Mouse (Mus musculus): ENCODE measurements around the gene Crebrf. TPM values are rescaled to one million over a fixed set of nuclear protein-coding genes. Genes with fewer than 3 reads are reported as not detected.

Gene Crebrf
- polyA plus RNA-seq, 1 experiment from 2014 or later = 5.9 TPM

DNA sequence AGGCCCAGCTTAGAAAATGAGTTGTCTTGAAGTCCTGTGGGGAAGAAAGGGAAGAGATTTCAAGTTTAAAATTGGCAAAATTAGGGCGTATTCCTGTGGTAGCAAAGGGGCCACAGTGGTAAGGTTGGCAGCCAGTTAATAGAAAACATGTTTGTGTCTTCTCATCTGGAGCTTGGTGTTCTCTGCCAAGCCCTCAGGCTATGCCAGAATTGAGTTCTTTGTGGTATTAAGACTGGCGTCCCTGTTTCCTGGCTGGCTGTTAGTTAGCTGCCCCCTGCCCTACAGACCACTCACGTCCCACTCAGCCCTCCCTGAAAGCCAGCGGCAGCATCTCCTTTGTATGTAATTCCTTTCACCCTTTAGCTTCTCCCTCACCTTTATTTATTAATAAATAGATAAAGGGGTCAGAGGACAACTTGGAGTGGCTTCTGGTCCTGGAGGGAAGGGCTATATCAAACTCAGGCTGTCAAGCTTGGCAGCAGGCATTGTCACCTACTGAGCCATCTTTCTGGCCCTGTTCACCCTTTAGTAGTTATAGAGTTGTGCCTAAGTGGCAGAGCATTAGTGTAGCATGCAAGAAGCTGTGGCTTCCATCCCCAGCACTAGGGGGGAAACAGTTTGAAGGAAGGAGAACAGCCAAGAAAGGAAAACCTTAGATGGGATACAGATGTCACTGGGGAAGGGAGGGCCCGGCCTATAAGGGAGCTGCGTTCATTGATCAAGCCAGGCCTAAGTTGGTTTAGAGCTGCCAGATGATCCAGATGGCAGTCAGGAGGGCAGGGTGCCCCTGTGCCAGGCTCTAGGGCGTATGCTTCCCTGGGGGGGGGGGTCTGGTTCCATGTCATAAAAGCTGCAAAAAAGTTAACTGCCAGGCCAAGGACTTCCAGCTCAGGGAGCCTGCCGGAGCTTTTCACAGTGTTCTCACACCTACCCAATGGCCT lies 26.4 kb upstream of the Crebrf start:
- WGBS (ENCODE audit: insufficient replicate concordance) = 72% methylated on average over 8 of the region's 8 CpGs
- H3K4me2 ChIP-seq (ENCODE audit: low read depth, low read length) = no peak overlapping the region
- ATAC-seq (ENCODE audit: low read depth) = no peak
- no peak overlapping the region for H3K27ac ChIP-seq (ENCODE audit: low read length)
- peaks cover 11% of the 10 kb centered on the region for H3K4me1 ChIP-seq (ENCODE audit: control insufficient read depth, low read depth, low read length)
- peaks cover 2% of the 10 kb centered on the region; the same call in 1 of the 2 replicates for H3K36me3 ChIP-seq (ENCODE audit: control insufficient read depth, insufficient read depth)
- H3K4me3 ChIP-seq (ENCODE audit: low read depth, low read length) = no peak overlapping the region
- H3K9ac ChIP-seq (ENCODE audit: low read depth, low read length) = no peak overlapping the region
- no peaks in the 10 kb centered on the region for H3K27me3 ChIP-seq (ENCODE audit: control insufficient read depth, insufficient read depth, low read depth, low read length)
- no peaks in the 10 kb centered on the region for H3K9me3 ChIP-seq (replicated peaks; ENCODE audit: control insufficient read depth, low read length)

DNA sequence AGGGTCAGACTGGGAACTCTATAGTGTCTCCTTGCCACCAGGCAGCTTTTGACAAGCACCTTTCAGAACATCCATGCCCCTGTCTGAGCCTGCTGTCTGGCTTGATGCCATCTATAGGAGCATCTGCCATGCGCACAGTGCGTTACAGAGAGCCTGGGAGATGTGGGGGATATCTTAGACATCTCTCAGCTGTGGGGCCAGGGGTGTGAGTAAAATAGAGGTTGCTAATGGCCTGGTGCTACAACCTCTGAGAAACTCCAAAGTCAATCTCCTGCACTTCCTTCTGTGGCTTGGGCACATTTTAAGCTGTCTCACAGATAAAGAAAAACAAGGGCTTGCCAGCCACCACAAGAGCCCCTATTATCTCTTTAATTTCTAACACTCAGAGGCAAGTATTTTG lies 25.6 kb upstream of the Crebrf start:
- no peak for ATAC-seq (ENCODE audit: low read depth)
- WGBS (ENCODE audit: insufficient replicate concordance) = 31% methylated on average over 2 of the region's 2 CpGs

DNA sequence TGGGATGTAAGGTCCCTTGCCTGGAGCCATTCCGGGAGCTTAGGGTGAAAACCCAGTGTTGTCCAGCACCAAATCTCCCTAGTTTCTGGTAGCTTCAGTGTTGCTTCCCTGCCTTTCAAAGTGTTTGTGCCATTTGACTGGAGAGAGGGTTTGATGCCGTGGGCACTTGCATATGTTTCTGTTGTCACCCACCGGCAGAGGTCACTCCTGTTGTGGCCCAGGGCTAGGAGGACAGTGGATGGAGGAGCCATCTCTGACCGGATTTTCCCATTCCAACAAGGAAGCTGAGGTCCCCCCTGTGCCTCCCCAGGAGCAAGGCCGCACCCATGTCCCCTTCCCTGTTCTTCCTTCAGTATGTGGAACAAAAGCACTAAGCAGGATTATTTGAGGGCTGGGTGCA lies 25.2 kb upstream of the Crebrf start:
- Histone ChIP-seq H3K9ac (ENCODE audit: low read depth, low read length) (no peak overlapping the region), H3K36me3 (ENCODE audit: control insufficient read depth, insufficient read depth) (peaks cover 1% of the 10 kb centered on the region; the same call in 1 of the 2 replicates), H3K9me3 (replicated peaks; ENCODE audit: control insufficient read depth, low read length) (no peaks in the 10 kb centered on the region), H3K4me2 (ENCODE audit: low read depth, low read length) (no peak overlapping the region), H3K4me3 (ENCODE audit: low read depth, low read length) (no peak overlapping the region), H3K27ac (ENCODE audit: low read length) (no peak overlapping the region), H3K4me1 (ENCODE audit: control insufficient read depth, low read depth, low read length) (peaks cover 11% of the 10 kb centered on the region), H3K27me3 (ENCODE audit: control insufficient read depth, insufficient read depth, low read depth, low read length) (no peaks in the 10 kb centered on the region)
- WGBS (ENCODE audit: insufficient replicate concordance) = 69% methylated on average over 5 of the region's 5 CpGs
- no peak for ATAC-seq (ENCODE audit: low read depth)

More for the DNA sequence above, 25.6 kb upstream of the Crebrf start:
- Histone ChIP-seq H3K27ac (ENCODE audit: low read length) (no peak overlapping the region), H3K4me3 (ENCODE audit: low read depth, low read length) (no peak overlapping the region), H3K9ac (ENCODE audit: low read depth, low read length) (no peak overlapping the region), H3K9me3 (replicated peaks; ENCODE audit: control insufficient read depth, low read length) (no peaks in the 10 kb centered on the region), H3K27me3 (ENCODE audit: control insufficient read depth, insufficient read depth, low read depth, low read length) (no peaks in the 10 kb centered on the region), H3K4me2 (ENCODE audit: low read depth, low read length) (no peak overlapping the region), H3K4me1 (ENCODE audit: control insufficient read depth, low read depth, low read length) (peaks cover 11% of the 10 kb centered on the region), H3K36me3 (ENCODE audit: control insufficient read depth, insufficient read depth) (no peaks in the 10 kb centered on the region)

DNA sequence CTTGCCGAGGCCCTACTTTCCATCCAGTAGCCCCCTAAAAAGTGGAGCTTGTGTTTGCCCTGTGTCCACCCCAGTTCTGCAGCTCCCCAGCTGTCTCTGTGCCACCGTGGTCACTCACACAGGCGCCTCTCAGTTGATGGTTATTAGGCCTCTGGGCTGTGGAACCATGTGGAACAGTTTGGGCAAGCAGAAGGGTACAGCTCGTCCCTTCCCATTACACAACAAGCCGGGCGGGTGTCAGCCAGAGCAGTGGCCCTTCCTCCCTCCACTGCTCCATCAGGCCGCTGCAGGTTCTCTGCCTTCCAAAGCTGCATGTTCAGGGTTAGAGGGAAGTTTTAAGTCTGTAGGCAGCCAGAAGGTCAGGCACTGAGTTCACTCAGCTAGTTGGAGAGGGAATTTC lies 24.3 kb upstream of the Crebrf start:
- WGBS (ENCODE audit: insufficient replicate concordance) = 73% methylated on average over 7 of the region's 7 CpGs

DNA sequence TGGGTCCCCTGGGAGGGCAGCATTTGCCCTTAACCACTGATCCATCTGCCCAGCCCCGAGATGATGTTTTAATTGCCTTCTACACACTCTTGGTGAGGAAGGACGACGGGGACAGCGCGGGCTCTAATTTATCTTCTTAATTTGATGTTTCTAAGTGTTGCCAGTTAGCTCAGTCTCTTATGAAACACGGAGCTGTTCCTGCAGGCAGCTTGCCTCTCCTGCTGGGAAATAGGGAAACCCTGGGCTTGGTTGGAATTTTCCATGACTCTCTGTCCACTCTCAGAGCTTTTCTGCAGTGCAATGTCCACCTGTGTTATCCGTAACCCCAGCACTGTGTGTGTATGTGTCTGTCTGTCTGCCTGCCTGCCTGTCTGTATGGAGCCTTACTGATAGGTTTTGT lies 22.0 kb upstream of the Crebrf start:
- H3K9ac ChIP-seq (ENCODE audit: low read depth, low read length) = no peak overlapping the region
- H3K36me3 ChIP-seq (ENCODE audit: control insufficient read depth, insufficient read depth) = peaks cover 8% of the 10 kb centered on the region
- no peaks in the 10 kb centered on the region for H3K9me3 ChIP-seq (replicated peaks; ENCODE audit: control insufficient read depth, low read length)
- peak; percentile 21; the same call in 1 of the 2 replicates for ATAC-seq (ENCODE audit: low read depth)
- WGBS (ENCODE audit: insufficient replicate concordance) = 75% methylated on average over 7 of the region's 7 CpGs
- H3K27me3 ChIP-seq (ENCODE audit: control insufficient read depth, insufficient read depth, low read depth, low read length) = no peaks in the 10 kb centered on the region
- H3K27ac ChIP-seq (ENCODE audit: low read length) = no peak overlapping the region
- H3K4me2 ChIP-seq (ENCODE audit: low read depth, low read length) = no peak overlapping the region
- peaks cover 6% of the 10 kb centered on the region for H3K4me1 ChIP-seq (ENCODE audit: control insufficient read depth, low read depth, low read length)
- H3K4me3 ChIP-seq (ENCODE audit: low read depth, low read length) = no peak overlapping the region

More for the DNA sequence above, 24.3 kb upstream of the Crebrf start:
- Histone ChIP-seq H3K36me3 (ENCODE audit: control insufficient read depth, insufficient read depth) (peaks cover 5% of the 10 kb centered on the region), H3K4me3 (ENCODE audit: low read depth, low read length) (no peak overlapping the region), H3K9ac (ENCODE audit: low read depth, low read length) (no peak overlapping the region), H3K27me3 (ENCODE audit: control insufficient read depth, insufficient read depth, low read depth, low read length) (no peaks in the 10 kb centered on the region), H3K4me1 (ENCODE audit: control insufficient read depth, low read depth, low read length) (peaks cover 11% of the 10 kb centered on the region), H3K4me2 (ENCODE audit: low read depth, low read length) (no peak overlapping the region), H3K9me3 (replicated peaks; ENCODE audit: control insufficient read depth, low read length) (no peaks in the 10 kb centered on the region), H3K27ac (ENCODE audit: low read length) (no peak overlapping the region)
- ATAC-seq (ENCODE audit: low read depth) = 0 out of 2 replicates have a peak, but pooled peaks have one; percentile 13

DNA sequence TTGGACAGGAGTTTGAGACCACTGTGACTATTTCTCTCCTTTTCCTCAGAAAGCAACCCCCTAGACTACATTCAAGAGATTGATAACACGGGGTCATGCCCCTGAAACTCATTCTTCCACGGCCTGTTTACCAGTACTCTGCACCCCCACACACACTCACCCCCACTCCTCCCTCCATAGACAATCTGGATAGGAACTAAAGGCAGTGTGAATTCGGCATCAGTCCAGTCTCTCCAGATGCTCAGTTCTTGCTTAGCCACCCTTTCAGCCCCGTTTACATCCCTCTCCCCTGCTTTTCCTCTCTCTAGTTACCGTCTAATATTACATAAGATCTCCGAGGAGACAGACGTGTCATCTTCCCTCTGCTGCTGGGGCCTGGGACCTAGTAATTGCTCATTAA lies 21.3 kb upstream of the Crebrf start:
- Histone ChIP-seq H3K36me3 (ENCODE audit: control insufficient read depth, insufficient read depth) (peaks cover 16% of the 10 kb centered on the region), H3K4me2 (ENCODE audit: low read depth, low read length) (no peak overlapping the region), H3K27me3 (ENCODE audit: control insufficient read depth, insufficient read depth, low read depth, low read length) (no peaks in the 10 kb centered on the region), H3K27ac (ENCODE audit: low read length) (no peak overlapping the region), H3K4me3 (ENCODE audit: low read depth, low read length) (no peak overlapping the region), H3K9ac (ENCODE audit: low read depth, low read length) (no peak overlapping the region), H3K9me3 (replicated peaks; ENCODE audit: control insufficient read depth, low read length) (no peaks in the 10 kb centered on the region), H3K4me1 (ENCODE audit: control insufficient read depth, low read depth, low read length) (peaks cover 6% of the 10 kb centered on the region)
- no peak for ATAC-seq (ENCODE audit: low read depth)
- 67% methylated on average over 7 of the region's 7 CpGs for WGBS (ENCODE audit: insufficient replicate concordance)

DNA sequence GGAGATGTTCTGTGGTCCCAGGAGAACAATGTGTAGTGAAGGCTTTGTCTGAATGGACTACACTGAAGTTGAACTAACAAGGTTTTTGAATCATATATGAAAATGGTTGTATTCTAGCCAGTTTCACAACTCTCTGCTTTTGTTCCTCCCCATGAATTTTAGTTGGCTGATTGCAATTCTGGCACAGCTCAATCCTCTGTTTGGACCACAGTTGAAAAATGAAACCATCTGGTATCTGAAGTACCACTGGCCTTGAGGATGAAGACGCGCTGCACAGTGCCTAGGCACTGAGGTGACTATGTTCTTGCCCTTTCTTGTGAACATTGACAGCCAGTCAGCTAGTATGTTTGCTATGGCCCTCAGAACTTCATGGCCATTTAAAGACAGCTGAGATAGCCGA lies 20.3 kb upstream of the Crebrf start:
- WGBS (ENCODE audit: insufficient replicate concordance) = 89% methylated on average over 3 of the region's 3 CpGs
- Histone ChIP-seq H3K27ac (ENCODE audit: low read length) (no peak overlapping the region), H3K4me2 (ENCODE audit: low read depth, low read length) (no peak overlapping the region), H3K36me3 (ENCODE audit: control insufficient read depth, insufficient read depth) (peaks cover 25% of the 10 kb centered on the region), H3K27me3 (ENCODE audit: control insufficient read depth, insufficient read depth, low read depth, low read length) (no peaks in the 10 kb centered on the region), H3K9me3 (replicated peaks; ENCODE audit: control insufficient read depth, low read length) (no peaks in the 10 kb centered on the region), H3K9ac (ENCODE audit: low read depth, low read length) (no peak overlapping the region), H3K4me3 (ENCODE audit: low read depth, low read length) (no peak overlapping the region), H3K4me1 (ENCODE audit: control insufficient read depth, low read depth, low read length) (peaks cover 2% of the 10 kb centered on the region; the same call in 1 of the 2 replicates)
- no peak for ATAC-seq (ENCODE audit: low read depth)

DNA sequence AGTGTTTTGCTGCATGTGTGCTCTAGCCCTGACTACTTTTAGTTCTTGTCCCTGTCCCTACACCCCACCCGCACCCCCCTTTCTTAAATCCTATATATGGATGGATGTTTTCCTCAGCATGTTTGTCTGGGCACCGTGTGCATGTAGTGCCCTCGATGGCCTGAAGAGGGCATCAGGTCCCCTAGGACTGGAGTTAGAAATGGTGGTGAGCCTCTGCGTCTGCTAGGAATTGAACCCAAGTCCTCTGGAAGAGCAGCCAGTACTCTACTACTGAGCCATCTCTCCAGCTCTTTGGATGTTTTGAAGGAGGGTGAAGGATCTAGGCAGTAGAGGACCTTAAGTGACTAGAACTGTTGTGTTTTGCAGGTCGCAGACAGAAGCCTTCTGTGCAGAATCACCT lies 16.6 kb upstream of the Crebrf start:
- no peaks in the 10 kb centered on the region for H3K9me3 ChIP-seq (replicated peaks; ENCODE audit: control insufficient read depth, low read length)
- ATAC-seq (ENCODE audit: low read depth) = no peak
- H3K4me2 ChIP-seq (ENCODE audit: low read depth, low read length) = no peak overlapping the region
- 70% methylated on average over 5 of the region's 5 CpGs for WGBS (ENCODE audit: insufficient replicate concordance)
- H3K4me3 ChIP-seq (ENCODE audit: low read depth, low read length) = no peak overlapping the region
- H3K36me3 ChIP-seq (ENCODE audit: control insufficient read depth, insufficient read depth) = peaks cover 25% of the 10 kb centered on the region
- H3K27me3 ChIP-seq (ENCODE audit: control insufficient read depth, insufficient read depth, low read depth, low read length) = no peaks in the 10 kb centered on the region
- peaks cover 4% of the 10 kb centered on the region for H3K4me1 ChIP-seq (ENCODE audit: control insufficient read depth, low read depth, low read length)
- no peak overlapping the region for H3K9ac ChIP-seq (ENCODE audit: low read depth, low read length)
- H3K27ac ChIP-seq (ENCODE audit: low read length) = no peak overlapping the region

Data from liver, embryonic 16.5 days (tissue).